Mouse (Mus musculus): ENCODE data around the gene Tmprss9. TPM values are rescaled to one million over a fixed set of nuclear protein-coding genes. Genes with fewer than 3 reads are reported as not detected.

Tmprss9 gene
- polyA plus RNA-seq, 1 experiment from 2014 or later, result 0.05 TPM

GRCm38 (mm10) chr10:80895697-80896096 lies 24.0 kb downstream of the Tmprss9 start:
- H3K27ac ChIP-seq, result no peak overlapping the region
- ATAC-seq (ENCODE audit: low read depth) (no peak), DNase-seq (no peak)
- no peak overlapping the region for H3K4me3 ChIP-seq (replicated peaks)
- no peaks in the 10 kb centered on the region for H3K9me3 ChIP-seq (replicated peaks)
- peaks cover 30% of the 10 kb centered on the region for H3K4me1 ChIP-seq (replicated peaks)
- H3K27me3 ChIP-seq, result peaks cover 3% of the 10 kb centered on the region
- 56% methylated on average over 6 of the region's 6 CpGs for WGBS (ENCODE audit: insufficient replicate concordance)
- H3K4me2 ChIP-seq, result no peak overlapping the region
- no peak overlapping the region for H3K9ac ChIP-seq
- H3K36me3 ChIP-seq, result peaks cover 21% of the 10 kb centered on the region

- H3K4me3 ChIP-seq (replicated peaks), result no peak overlapping the region
- H3K27me3 ChIP-seq, result no peaks in the 10 kb centered on the region
- H3K27ac ChIP-seq, result no peak overlapping the region
- H3K4me2 ChIP-seq, result no peak overlapping the region
- WGBS (ENCODE audit: insufficient replicate concordance), result 64% methylated on average over 24 of the region's 24 CpGs
- no peak overlapping the region for H3K9ac ChIP-seq
- no peaks in the 10 kb centered on the region for H3K9me3 ChIP-seq (replicated peaks)
- H3K36me3 ChIP-seq, result peaks cover 21% of the 10 kb centered on the region
- H3K4me1 ChIP-seq (replicated peaks), result peaks cover 37% of the 10 kb centered on the region
- DNase-seq, result no peak
- ATAC-seq (ENCODE audit: low read depth), result no peak
Observed at GRCm38 (mm10) chr10:80896581-80897485, 25.2 kb downstream of the Tmprss9 start.

GRCm38 (mm10) chr10:80897861-80898510 lies 26.3 kb downstream of the Tmprss9 start:
- H3K27me3 ChIP-seq, result no peaks in the 10 kb centered on the region
- WGBS (ENCODE audit: insufficient replicate concordance), result 57% methylated on average over 41 of the region's 41 CpGs
- no peak overlapping the region; the same call in 1 of the 2 replicates for H3K27ac ChIP-seq
- H3K9ac ChIP-seq, result peak overlapping the region; percentile 7; the same call in 1 of the 2 replicates
- H3K4me1 ChIP-seq (replicated peaks), result peaks cover 37% of the 10 kb centered on the region
- H3K9me3 ChIP-seq (replicated peaks), result no peaks in the 10 kb centered on the region
- peak overlapping the region; percentile 31 for H3K4me2 ChIP-seq
- H3K4me3 ChIP-seq (replicated peaks), result no peak overlapping the region
- ATAC-seq (ENCODE audit: low read depth) (no peak), DNase-seq (no peak)
- H3K36me3 ChIP-seq, result peaks cover 28% of the 10 kb centered on the region

- Histone ChIP-seq H3K27me3 (no peaks in the 10 kb centered on the region), H3K9me3 (replicated peaks) (no peaks in the 10 kb centered on the region), H3K27ac (no peak overlapping the region), H3K9ac (peak overlapping the region; percentile 83), H3K4me2 (peak overlapping the region; percentile 89), H3K36me3 (peaks cover 39% of the 10 kb centered on the region), H3K4me1 (replicated peaks) (peaks cover 37% of the 10 kb centered on the region), H3K4me3 (replicated peaks) (peak overlapping the region; percentile 79)
- ATAC-seq (ENCODE audit: low read depth), result no peak
- DNase-seq, result no peak
- 79% methylated on average over 8 of the region's 8 CpGs for WGBS (ENCODE audit: insufficient replicate concordance)
Observed at GRCm38 (mm10) chr10:80899074-80899473, 27.4 kb downstream of the Tmprss9 start.

- H3K27me3 ChIP-seq, result no peaks in the 10 kb centered on the region
- peaks cover 45% of the 10 kb centered on the region for H3K36me3 ChIP-seq
- peak overlapping the region; percentile 79 for H3K4me3 ChIP-seq (replicated peaks)
- no peak for DNase-seq
- H3K4me2 ChIP-seq, result peak overlapping the region; percentile 89
- WGBS (ENCODE audit: insufficient replicate concordance), result 13% methylated on average over 25 of the region's 25 CpGs
- H3K4me1 ChIP-seq (replicated peaks), result peaks cover 37% of the 10 kb centered on the region
- H3K9ac ChIP-seq, result peak overlapping the region; percentile 83
- H3K9me3 ChIP-seq (replicated peaks), result no peaks in the 10 kb centered on the region
- peak overlapping the region; percentile 86 for H3K27ac ChIP-seq
- no peak for ATAC-seq (ENCODE audit: low read depth)
Observed at GRCm38 (mm10) chr10:80899591-80900317, 28.1 kb downstream of the Tmprss9 start.

- DNase-seq, result peak; percentile 98
- Histone ChIP-seq H3K27me3 (no peaks in the 10 kb centered on the region), H3K36me3 (peaks cover 53% of the 10 kb centered on the region), H3K9me3 (replicated peaks) (no peaks in the 10 kb centered on the region), H3K4me2 (peak within 1 kb of the TSS; percentile 89), H3K4me3 (replicated peaks) (peak within 1 kb of the TSS; percentile 79), H3K9ac (peak within 1 kb of the TSS; percentile 83), H3K27ac (peak within 1 kb of the TSS; percentile 86), H3K4me1 (replicated peaks) (peaks cover 37% of the 10 kb centered on the region)
- peak; percentile 92 for ATAC-seq (ENCODE audit: low read depth)
- under 1% methylated on average over 72 of the region's 72 CpGs for WGBS (ENCODE audit: insufficient replicate concordance)
Observed at GRCm38 (mm10) chr10:80900318-80901247, 28.9 kb downstream of the Tmprss9 start, which contains the start of gene Timm13. Timm13 (minus strand) TSS chr10:80900969.

GRCm38 (mm10) chr10:80901409-80902272 lies 30.0 kb downstream of the Tmprss9 start:
- H3K9ac ChIP-seq, result peak overlapping the region; percentile 44

GRCm38 (mm10) chr10:80902273-80902940 lies 30.8 kb downstream of the Tmprss9 start:
- Histone ChIP-seq H3K4me2 (no peak overlapping the region), H3K27me3 (no peaks in the 10 kb centered on the region), H3K4me1 (replicated peaks) (peaks cover 34% of the 10 kb centered on the region), H3K27ac (no peak overlapping the region), H3K9me3 (replicated peaks) (no peaks in the 10 kb centered on the region), H3K36me3 (peaks cover 66% of the 10 kb centered on the region), H3K9ac (no peak overlapping the region), H3K4me3 (replicated peaks) (no peak overlapping the region)
- WGBS (ENCODE audit: insufficient replicate concordance), result 86% methylated on average over 9 of the region's 9 CpGs
- DNase-seq (no peak), ATAC-seq (ENCODE audit: low read depth) (no peak)

More at GRCm38 (mm10) chr10:80901409-80902272, 30.0 kb downstream of the Tmprss9 start:
- Histone ChIP-seq H3K4me3 (replicated peaks) (peak overlapping the region; percentile 79), H3K4me2 (peak overlapping the region; percentile 89), H3K36me3 (peaks cover 62% of the 10 kb centered on the region), H3K27me3 (no peaks in the 10 kb centered on the region), H3K27ac (peak overlapping the region; percentile 68), H3K4me1 (replicated peaks) (peaks cover 37% of the 10 kb centered on the region), H3K9me3 (replicated peaks) (no peaks in the 10 kb centered on the region)
- DNase-seq, result no peak
- ATAC-seq (ENCODE audit: low read depth), result no peak
- WGBS (ENCODE audit: insufficient replicate concordance), result 86% methylated on average over 19 of the region's 19 CpGs

- WGBS (ENCODE audit: insufficient replicate concordance), result 86% methylated on average over 10 of the region's 10 CpGs
- no peaks in the 10 kb centered on the region for H3K27me3 ChIP-seq
- DNase-seq (no peak), ATAC-seq (ENCODE audit: low read depth) (no peak)
- no peak overlapping the region for H3K27ac ChIP-seq
- H3K4me2 ChIP-seq, result no peak overlapping the region
- H3K9ac ChIP-seq, result no peak overlapping the region
- H3K4me1 ChIP-seq (replicated peaks), result peaks cover 26% of the 10 kb centered on the region
- no peaks in the 10 kb centered on the region for H3K9me3 ChIP-seq (replicated peaks)
- H3K4me3 ChIP-seq (replicated peaks), result no peak overlapping the region
- peaks cover 67% of the 10 kb centered on the region for H3K36me3 ChIP-seq
Observed at GRCm38 (mm10) chr10:80903282-80903681, 31.6 kb downstream of the Tmprss9 start.

All from liver, embryonic 13.5 days (tissue).